Mouse (Mus musculus): ENCODE results near the gene Gpr1.
"Not testable (repeated sequence)": the region's sequence is repeated elsewhere in the genome, so short reads cannot be mapped to it uniquely, and the experiment has no call there.

Gene Gpr1

DNA sequence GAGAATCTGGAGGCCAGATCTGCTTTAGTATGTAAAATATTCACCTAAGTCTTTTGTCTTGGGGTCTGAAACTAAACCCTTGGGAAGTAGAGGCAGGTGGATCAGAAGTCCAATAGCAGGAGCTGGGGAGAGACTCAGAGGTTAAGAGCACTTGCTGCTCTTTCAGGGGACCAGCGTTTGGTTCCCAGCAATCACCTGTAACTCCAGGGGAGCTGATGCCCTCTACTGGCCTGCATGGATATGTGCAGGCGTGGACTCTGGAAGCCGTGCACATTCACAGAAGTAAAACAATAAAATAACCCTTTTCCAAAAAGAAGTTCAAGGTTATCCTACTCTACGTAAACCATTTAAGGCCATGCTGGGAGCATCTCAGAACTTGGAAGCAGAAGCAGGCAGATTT, 4.9 kb upstream of the Gpr1 start:
- DNase-seq (ENCODE audit: low spot score in 2 of 2), result no peak

DNA sequence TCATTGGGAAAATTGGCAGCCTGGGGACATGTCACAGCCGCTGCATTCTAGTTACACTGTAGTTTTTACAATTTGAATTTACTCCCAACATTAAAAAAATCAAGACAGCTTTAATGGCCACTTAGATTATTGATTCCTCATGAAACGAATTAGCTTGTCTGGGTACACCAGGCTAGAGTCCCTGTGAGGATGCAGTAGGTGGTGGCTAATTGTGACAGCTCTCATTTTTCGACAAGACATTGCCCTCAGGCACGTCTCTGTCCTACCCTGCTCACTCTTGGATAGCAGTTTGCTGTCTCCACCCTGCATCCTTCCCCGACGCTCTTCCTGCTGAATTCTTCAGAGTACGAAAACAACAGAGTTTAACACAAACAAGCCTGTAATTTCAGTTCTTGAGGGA, 288 bp upstream of the Gpr1 start:
- DNase-seq (ENCODE audit: low spot score in 2 of 2), result no peak

DNA sequence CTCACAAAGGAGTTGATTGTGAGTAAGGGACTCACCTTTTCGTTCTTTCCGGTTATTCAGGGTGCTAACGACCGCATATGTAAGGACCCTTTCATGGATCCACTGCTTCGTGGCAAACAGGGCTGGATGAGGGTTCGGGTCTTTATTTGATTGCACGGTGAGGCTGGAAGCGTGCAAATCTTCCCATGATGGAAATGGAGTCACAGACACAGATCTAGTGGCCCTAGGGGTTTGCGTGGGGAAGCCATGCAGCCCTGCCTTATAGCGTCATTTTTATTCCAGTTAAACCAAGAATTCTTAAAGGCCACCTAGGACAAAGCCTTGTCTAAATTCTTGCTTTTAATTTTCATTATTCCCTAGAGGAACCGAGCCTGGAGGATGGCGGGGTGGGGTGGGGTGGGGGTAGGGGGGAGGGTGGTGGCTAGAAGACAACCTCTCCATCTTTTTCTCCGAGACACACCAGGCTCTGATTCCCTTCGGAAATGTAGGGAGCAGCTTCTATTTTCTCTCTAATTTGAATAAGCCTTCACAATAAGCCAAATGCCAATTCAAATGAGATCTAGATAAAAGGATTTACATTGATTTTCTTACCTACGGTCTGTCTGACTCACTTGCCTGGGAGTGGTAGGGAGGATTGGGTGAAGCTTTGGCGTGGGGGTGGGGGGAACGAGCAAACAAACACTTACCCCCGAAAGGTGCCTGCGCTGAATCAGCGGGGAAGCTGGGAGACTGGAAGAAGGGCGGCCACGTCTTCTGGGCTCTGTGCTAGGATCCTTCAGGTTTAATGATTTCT, 669 bp downstream of the Gpr1 start:
- no peak for DNase-seq (ENCODE audit: low spot score in 2 of 2)

DNA sequence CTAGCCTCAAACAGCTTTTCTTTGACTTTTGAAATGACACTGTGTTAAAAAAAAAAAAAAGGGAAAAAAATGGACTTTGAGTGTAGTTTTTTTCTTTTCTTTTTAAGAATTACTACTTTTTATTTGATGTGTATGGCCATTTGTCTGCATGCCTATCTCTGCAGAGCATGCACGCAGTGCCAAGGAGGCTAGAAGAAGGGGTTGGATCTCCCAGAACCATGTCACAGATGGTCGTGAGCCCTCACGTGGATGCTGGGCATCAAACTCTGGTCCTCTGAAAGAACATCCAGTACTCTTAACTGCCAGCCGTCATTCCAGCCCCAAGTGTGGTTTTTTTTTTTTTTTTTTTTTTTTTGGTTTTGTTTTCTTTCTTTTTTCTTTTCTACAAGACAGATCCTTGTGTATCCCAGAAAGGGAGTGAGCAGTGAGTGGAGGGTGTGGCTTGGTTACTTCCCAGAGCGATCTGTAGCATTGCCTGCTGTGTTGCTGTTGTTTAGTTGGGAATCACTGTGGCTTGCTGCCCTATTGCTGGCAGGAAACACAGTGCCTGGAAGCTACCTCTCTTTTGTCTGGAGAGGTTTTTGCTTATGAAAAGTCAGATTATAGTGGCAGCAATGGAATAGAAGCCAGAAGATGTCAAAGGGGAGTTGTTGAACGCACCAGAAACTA, 4.3 kb downstream of the Gpr1 start:
- no peak for DNase-seq (ENCODE audit: low spot score in 2 of 2)

DNA sequence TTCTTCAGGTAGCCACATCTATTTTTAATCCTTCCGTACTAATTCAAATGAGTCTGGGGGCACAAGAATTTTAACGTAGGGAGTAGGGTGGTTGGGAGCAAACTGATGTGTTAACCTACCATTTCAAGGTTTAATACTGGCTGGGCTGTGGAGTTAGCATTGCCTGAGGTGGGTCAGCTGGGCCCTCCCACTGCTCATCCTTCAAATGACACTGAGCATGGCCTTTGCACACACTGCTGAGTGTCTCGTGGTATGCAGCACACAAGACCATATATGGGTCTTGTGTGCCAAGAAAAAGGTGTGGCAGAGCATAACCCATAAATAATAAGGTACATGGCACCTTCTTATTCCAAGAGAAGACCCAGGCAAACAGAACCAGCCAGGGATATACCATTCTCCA, 6.7 kb downstream of the Gpr1 start:
- no peak for DNase-seq (ENCODE audit: low spot score in 2 of 2)

DNA sequence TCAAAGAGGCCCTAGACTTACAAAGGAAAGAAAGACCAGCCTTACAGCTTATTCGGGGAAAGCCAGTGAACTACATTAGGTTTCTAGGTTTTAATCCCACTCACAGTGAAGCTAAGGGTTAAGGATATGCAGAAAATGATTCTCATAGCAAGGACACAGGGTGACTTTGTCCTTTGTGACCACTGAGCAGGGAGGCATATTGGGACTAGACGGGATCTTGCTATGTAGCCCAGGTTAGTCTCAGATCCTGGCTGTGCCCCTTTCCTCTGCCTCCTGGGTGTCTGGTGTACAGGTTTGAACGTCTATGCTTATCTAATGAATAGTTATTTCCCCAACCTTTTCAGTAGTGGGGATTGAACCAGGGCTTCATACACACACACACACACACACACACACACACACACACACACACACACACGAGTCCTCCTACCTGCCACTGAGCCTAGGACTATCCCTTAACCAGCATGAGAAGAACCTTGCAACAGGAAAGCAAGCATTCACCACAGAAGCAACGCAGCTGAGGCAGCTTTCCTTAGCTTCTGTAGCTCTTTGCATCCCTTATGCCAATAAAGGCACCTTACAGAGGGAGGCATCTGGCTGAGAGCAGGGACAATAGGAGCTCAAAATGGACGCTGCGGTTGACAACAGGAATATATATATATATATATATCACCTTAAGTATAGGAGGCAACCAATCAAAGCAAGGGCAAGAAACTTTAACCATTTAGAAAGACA, 9.5 kb downstream of the Gpr1 start:
- no peak for DNase-seq (ENCODE audit: low spot score in 2 of 2)

DNA sequence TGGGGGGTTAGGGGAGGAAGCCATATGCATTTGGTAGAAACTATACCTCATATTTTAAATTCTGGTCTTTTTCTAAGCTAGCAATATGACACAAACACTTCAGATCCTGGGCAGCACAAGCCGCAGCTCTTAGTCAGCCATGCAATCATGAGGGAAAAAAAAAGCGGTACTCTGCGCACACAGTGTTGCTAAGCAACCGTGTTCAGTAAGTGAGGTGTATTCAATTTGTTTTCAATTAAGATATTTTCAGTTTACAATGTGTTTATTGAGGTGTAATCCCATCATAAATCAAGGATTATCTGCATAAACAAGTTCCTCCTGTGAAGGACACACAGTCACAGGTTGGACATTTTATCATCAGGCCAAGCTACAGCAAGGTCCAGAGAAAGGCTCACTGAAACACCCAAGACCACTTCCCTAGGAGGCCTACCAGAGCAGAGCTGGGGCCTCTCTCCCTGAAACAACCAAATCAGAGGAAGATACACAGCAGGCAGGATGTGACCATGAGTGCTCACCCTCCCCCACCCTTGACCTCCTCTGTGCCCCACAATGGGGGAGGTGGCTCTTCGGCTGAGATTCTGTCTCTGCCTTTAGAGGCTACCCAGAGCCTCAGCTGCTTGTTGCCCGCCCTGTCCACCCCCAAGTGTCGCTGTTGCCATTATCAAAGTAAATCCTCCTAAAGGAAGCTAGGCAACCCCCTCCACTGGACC, 10.2 kb downstream of the Gpr1 start:
- peak in 1 of 2 experiments; percentile 31 for DNase-seq (ENCODE audit: low spot score in 2 of 2)

DNA sequence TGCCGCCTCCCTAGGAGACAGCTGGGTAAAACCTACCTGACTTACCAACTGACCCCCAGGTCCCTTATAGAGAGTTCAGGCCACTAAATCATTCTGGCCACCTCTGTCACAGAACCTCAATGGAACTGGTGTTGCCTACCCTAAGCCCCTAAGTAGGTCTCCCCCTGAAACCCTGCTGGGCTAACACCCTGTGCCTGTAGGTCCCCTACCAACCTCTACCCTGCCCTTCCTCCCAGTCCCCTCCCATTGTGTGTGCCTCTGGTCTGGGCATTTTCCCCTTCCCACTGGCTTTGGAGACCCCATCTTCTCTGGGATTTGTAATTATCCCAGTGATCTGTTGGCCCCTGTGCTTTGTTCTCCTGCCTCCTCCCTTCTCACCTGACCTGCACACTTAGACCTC, 10.9 kb downstream of the Gpr1 start:
- DNase-seq (ENCODE audit: low spot score in 2 of 2), result no peak

DNA sequence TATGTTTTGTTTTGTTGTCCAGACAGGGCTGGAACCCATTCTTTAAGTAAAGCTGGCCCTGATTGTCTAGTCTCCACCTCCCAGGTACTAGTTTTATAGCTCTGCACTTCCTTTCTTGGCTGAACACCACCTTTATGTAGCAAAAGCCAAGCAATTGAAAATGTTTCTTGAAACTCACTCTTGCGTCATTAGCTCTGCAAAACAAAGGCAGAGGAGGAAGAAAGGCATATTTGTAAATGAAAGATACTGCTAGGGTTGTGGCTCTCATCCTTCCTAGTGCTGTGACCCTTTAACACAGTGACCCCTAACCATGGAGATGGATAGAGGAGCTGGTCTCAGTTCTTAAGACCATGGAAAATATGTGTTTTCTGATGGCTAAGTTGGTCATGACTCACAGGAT, 12.7 kb downstream of the Gpr1 start:
- no peak for DNase-seq (ENCODE audit: low spot score in 2 of 2)

DNA sequence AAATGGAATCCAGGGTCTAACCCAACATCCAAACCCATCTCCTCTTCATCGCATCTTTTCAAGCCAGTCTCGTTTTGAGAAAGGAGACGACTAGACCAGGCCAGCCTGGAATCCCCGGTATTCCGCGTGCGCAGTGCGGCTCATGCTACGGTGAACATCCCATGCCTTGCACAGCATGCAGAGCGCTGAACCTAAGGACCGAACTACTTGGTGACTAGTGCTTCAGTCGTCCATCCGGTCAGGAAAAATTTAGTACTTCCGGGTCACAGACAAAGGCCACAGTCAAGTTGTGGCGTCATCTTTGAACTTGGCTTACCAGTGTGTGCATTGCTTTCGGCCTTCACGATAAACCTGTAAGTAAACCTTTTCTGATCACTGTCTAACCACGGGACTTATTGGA, 14.0 kb downstream of the Gpr1 start:
- no peak for DNase-seq (ENCODE audit: low spot score in 2 of 2)

DNA sequence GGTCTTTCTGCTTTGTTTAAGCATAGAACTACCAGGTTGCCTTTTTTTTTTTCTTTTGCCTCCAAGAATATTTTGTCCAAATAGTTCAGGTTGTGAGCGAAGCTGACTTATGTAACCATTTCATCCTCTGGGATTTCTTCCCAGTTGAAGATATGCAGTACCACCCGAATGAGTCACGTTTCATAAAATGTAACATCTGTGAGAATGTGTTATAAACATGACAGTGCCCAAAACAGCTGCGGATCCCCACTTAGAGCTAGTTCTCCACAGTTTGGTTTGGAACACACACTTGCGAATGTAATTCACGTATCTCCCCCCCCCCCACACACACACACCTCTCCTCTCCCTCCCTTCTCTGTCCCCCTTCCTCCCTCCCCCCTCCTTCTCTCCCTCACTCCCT, 15.0 kb downstream of the Gpr1 start:
- no peak for DNase-seq (ENCODE audit: low spot score in 2 of 2)

DNA sequence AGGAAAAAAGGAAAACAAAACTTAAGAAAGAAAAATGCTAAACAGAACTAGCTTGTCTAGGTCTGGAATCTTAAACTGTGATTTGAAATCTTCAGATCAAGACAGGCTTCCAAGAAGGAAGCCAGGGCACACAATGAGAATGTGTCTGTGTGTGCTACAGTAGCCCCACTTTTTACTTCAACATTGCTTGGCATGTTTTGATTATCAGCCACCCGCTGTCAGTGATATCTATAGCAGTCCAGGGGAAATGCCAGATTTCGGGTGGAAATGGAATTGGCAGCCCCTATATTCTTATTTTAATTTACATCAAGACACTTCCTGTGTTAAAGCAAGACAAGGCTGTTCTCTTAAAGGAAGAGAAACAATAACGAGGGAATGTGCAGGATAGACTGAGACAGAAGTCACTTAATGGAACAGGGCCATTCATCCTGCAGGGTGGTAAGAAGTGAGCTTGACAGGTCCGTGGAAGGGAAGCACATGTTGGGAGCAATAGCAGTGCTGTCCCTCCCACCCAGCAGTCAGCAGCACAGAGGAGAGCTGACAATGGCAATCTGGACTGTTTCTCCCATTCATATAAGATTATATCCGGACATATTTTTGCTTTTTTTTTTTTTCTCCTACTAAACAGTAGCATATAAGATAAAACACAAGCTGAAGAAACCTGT, 18.4 kb downstream of the Gpr1 start:
- DNase-seq (ENCODE audit: low spot score in 2 of 2), result no peak

DNA sequence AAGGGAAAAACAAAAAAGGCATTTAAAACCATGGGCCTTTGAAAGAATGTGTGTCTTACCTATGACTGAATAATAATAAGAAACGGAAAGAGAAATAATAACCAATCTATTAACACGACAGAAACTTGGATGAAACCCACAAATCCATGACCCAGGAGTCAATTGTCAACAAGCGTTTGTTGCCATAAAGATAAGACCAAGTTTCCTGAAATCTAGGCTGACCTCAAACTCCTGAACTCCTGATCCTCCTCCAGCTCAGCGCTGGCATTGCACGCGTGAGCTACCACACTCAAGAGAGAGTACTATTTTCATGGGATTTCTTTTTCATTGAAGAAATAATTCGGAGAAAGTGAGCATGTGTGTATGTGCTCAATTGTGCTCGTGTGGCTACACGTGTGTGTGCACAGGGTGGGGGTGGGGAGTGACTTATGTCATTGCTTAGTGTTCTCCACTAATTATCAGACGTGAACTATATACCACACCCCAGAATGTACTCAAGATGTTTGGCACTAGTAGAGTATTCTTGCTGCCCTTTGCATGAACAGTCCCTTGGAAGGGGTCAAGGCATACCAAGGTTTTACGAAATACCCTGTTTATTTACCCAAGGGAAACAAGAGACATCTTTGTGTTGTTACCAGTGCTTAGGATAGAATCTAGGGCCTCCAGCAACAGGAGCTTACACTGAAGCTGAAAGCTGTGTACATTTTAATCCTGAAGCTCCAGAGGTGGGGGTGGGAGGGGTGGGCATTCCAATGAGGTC, 21.9 kb downstream of the Gpr1 start:
- DNase-seq (ENCODE audit: low spot score in 2 of 2), result no peak

DNA sequence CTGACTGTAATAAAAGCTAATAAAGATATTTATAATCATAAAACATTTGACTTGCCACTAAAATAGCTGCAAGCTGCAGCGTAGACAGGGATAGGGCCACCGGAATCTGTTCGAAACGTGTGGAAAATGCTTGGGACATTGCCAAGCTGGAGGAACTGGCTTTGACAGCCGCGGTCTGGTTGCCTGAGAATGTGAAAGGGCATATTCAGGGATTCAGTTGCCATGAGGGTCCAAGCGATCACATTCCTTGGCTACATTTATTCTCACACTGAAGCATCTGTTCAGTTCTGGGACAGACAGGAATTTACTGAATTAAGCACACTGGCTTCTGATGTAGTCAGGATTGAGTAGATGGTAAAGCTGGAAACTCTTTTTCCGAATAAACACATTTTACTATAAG, 23.5 kb downstream of the Gpr1 start:
- DNase-seq (ENCODE audit: low spot score in 2 of 2), result no peak

DNA sequence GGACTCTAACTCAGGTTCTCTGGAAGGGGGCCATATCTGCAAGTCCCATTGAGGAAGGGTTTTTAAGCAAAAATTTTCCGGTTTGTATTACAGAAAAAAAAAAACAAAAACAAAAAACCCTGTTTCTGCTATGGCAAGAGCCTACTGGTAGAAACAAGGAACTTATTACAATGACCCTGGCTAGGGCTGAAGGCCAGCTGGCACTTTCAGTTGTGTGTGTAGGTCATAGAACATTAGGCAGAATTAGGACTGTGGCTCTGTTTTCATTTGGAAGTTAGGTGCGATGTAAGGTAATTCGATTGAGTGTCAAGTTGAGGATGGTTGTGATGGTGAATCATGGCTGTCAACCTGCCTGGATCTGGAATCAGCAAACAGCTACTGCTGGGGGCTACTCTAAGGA, 25.8 kb downstream of the Gpr1 start:
- no peak for DNase-seq (ENCODE audit: low spot score in 2 of 2)

DNA sequence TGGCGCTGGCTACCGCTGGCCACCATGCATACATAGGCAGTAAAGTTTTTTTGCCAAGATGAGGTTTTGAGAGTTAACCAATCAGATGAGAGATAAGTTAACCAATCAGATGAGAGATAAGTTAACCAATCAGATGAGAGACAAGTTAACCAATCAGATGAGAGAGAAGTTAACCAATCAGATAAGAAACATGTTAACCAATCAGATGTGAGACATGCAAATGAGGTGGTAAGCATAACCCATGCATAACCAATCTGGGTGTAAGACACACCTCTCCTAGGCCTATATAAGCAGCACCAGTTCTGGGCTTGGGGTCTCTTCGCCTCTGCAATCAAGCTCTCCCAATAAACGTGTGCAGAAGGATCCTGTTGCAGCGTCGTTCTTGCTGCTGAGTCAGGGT, 28.9 kb downstream of the Gpr1 start:
- DNase-seq (ENCODE audit: low spot score in 2 of 2), result not testable (repeated sequence)

DNA sequence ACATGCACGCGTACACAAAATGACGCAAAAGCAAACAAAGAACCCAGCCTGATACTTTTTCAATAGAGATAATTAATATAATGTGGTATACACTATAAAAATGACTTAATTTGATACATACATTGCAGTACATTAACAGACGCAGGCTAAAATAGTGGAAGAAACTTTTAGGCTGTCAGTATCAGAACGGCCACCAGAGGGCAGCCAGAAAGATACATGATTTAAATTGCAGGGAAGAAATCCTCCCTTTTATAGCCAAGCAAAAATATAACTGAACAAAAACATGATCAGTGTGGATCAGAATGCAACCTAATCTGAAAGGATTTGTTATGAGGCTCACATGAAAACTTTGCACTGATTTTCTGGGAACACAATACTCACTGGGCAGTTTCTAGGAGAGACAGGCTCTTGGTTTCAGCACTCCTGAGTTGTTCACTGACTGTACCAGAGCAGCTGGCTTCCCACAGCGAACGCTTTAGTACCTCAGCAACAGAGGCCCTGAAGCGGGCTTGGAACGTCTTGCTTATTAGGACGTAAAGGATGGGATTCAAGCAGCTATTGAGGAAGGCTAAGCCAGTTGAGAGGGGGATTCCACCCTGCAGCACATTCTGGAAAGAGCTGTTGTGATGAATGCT, 31.6 kb downstream of the Gpr1 start:
- peak in 1 of 2 experiments; percentile 84 for DNase-seq (ENCODE audit: low spot score in 2 of 2)

DNA sequence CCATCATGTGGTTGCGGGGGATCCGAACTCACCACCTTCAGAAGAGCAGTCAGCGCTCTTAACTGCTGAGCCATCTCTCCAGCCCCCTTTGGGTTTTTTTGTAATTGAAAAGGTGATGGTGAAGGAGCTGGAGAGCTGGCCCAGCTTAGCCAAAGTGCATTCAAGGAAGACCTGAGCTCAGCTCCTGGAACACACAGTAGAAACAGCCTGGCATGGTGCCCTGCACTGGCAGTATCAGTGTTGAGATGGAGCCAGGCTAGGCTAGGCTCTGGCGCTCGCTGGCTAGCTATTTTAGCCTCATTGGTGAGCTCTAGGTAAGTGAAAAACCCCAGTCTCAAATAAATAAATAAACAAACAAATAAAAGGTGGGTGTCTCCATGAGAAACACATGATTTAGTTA, 32.1 kb downstream of the Gpr1 start:
- DNase-seq (ENCODE audit: low spot score in 2 of 2), result no peak

DNA sequence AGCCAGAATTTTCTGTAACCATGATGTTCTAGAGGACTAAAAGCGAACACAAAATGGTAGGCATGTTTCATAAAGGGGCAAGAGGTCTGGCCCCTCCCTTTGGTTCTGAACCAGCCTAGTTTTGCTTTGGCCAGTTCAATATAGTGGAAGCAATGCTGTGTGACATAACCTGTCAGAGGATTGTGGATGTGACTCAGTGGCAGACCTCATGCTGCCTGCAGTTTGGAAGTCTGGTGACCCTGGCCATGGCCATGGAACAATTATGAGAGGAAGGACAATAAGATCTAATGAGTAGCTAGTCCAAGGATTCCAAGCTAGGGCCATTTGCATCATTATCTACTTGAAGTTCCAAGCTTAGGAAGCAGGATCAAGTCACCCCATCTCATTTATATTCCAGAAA, 32.9 kb downstream of the Gpr1 start:
- no peak for DNase-seq (ENCODE audit: low spot score in 2 of 2)

DNA sequence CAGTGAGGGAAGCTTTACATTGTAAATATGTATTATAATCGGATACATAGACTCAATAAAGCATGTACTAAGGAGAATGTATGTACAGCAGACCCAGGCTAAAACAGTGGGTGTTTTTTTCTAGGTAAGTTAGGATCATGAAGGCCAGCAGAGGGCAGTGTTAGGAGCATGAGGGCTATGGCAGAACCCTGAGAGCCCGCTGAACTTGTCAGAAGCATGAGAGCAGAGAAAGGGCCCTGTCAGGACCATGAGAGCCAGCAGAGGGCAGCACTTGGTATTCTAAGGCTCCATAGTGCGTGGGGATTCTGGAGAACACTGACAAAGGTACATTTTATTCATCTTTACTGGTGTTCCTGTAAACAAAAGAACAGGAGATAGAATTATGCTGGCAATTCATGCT, 33.3 kb downstream of the Gpr1 start:
- peak; percentile 75 to 96 for DNase-seq (ENCODE audit: low spot score in 2 of 2)
